Mouse (Mus musculus): Measurements from ENCODE around the gene Taf4. TPM values are rescaled to one million over a fixed set of nuclear protein-coding genes. Genes with fewer than 3 reads are reported as not detected.

Taf4 gene
- polyA plus RNA-seq, 1 experiment from 2014 or later = 3.2 TPM

DNA sequence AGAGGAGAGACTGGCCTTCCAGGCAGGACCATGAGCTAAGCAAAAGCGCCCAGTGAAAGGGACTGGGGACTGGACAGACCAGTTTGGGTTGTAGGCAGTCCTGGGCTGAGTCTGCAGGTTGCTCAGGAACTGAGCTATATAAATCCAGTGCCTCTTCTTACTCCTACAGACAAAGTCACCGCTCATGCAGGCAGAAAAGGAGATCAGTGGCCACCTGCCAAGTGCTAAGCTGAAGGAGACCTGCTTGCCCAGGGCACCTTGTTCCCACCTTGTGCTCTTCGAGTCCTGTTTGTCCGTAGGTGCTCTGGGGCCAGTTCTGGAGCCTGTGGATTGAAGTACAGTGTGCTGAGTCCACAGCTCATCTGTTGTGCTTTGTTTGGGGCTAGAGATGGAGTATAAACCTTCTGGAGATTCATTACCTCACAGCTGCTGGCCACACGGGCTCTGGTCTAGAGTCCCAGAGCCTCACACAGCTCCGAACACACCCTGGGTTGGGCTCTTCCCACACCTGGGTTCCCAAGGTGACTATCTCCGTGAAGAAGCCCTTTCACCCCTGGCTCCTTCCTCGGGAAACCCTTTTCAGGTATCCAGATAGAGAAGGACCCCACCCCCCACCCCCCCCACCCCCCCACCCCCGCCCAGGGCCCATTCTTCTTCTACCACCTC, 30.0 kb upstream of the Taf4 start:
- no peak overlapping the region for H3K4me3 ChIP-seq
- no peak overlapping the region for H3K27ac ChIP-seq (replicated peaks)
- 44% methylated on average over 9 of the region's 9 CpGs for WGBS
- H3K4me1 ChIP-seq = no peaks in the 10 kb centered on the region
- H3K9me3 ChIP-seq = 0 out of 2 replicates have a peak, but pooled peaks cover 5% of the 10 kb centered on the region
- H3K27me3 ChIP-seq (replicated peaks; ENCODE audit: low read depth, poor library complexity, severe bottlenecking) = peaks cover 15% of the 10 kb centered on the region
- H3K36me3 ChIP-seq (replicated peaks) = no peaks in the 10 kb centered on the region
- peak; percentile 8 for DNase-seq (ENCODE audit: low spot score)

- peak; percentile 3 for DNase-seq (ENCODE audit: low spot score)
- 63% methylated on average over 5 of the region's 5 CpGs for WGBS
- no peaks in the 10 kb centered on the region for H3K36me3 ChIP-seq (replicated peaks)
- no peak overlapping the region for H3K27ac ChIP-seq (replicated peaks)
- H3K4me1 ChIP-seq = no peaks in the 10 kb centered on the region
- 0 out of 2 replicates have a peak, but pooled peaks cover 5% of the 10 kb centered on the region for H3K9me3 ChIP-seq
- no peak overlapping the region for H3K4me3 ChIP-seq
- H3K27me3 ChIP-seq (replicated peaks; ENCODE audit: low read depth, poor library complexity, severe bottlenecking) = peaks cover 15% of the 10 kb centered on the region
Measured at GRCm38 (mm10) chr2:180005656-180006351, 29.4 kb upstream of the Taf4 start.

- no peak overlapping the region for H3K4me3 ChIP-seq
- H3K4me1 ChIP-seq = no peaks in the 10 kb centered on the region
- peaks cover 7% of the 10 kb centered on the region; the same call in 1 of the 2 replicates for H3K27me3 ChIP-seq (replicated peaks; ENCODE audit: low read depth, poor library complexity, severe bottlenecking)
- H3K27ac ChIP-seq (replicated peaks) = no peak overlapping the region
- no peaks in the 10 kb centered on the region for H3K36me3 ChIP-seq (replicated peaks)
- 91% methylated on average over 9 of the region's 9 CpGs for WGBS
- H3K9me3 ChIP-seq = no peaks in the 10 kb centered on the region
- DNase-seq (ENCODE audit: low spot score) = peak; percentile 3
Measured at GRCm38 (mm10) chr2:180001635-180002034, 25.2 kb upstream of the Taf4 start.

DNA sequence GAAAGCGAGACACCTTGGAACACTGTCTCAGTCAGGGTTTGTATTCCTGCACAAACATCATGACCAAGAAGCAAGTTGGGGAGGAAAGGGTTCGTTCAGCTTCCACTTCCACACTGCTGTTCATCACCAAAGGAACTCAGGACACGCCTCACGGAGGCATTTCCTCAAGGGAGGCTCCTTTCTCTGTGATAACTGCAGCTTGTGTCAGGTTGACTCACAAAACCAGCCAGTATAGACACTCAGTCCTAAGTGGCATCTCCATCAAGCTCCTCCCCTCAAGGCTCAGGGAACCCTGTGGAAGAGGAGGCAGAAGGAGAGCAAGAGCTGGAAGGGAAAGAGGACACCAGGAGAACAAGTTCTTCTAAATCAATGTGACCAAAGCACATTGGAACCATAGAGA, 22.0 kb upstream of the Taf4 start:
- H3K27me3 ChIP-seq (replicated peaks; ENCODE audit: low read depth, poor library complexity, severe bottlenecking) = no peaks in the 10 kb centered on the region
- no peaks in the 10 kb centered on the region for H3K36me3 ChIP-seq (replicated peaks)
- WGBS = 78% methylated on average over 4 of the region's 4 CpGs
- DNase-seq (ENCODE audit: low spot score) = peak; percentile 3
- no peak overlapping the region for H3K27ac ChIP-seq (replicated peaks)
- no peaks in the 10 kb centered on the region for H3K9me3 ChIP-seq
- H3K4me3 ChIP-seq = no peak overlapping the region
- H3K4me1 ChIP-seq = no peaks in the 10 kb centered on the region

DNA sequence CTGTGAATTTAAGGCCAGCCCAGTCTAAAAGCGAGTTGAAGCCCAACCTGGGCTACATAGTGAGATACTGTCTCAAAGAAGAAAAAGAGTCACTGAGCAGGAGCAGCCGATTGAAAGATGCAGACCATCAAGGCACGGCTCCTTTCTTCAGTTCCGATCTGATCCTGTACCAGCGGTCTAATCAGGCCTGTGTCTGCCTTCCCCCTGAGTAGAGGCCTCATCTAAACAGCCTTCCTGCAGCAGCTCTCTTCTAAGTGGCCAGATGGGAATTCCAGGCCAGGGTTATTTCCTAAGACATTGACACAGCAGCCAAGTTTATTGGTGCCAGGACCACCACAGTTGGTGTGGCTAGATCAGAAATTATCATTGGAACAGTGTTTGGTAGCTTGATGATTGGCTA, 16.6 kb upstream of the Taf4 start:
- H3K4me1 ChIP-seq = no peaks in the 10 kb centered on the region
- no peaks in the 10 kb centered on the region for H3K36me3 ChIP-seq (replicated peaks)
- peak; percentile 5 for DNase-seq (ENCODE audit: low spot score)
- no peaks in the 10 kb centered on the region for H3K27me3 ChIP-seq (replicated peaks; ENCODE audit: low read depth, poor library complexity, severe bottlenecking)
- H3K27ac ChIP-seq (replicated peaks) = no peak overlapping the region
- no peaks in the 10 kb centered on the region for H3K9me3 ChIP-seq
- WGBS = 84% methylated on average over 5 of the region's 5 CpGs
- no peak overlapping the region for H3K4me3 ChIP-seq

DNA sequence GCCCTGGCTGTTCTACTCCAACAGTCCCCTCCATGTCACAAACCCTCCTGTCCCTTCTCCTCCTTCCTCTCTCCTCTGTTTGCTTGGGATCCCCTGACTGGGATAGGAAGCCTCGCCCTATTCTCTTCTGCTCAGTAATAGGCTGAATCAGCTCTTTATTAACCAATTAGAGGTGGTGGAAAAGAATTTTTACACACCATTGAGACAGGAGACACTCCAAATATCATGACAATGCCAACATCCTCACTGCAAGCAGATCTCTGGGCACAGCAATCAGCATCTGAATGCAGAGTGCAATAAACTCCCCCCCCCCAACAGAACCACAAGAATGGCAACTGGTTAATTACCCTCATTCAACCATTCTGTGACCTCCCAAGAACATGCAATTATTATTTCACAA, 12.7 kb upstream of the Taf4 start:
- Histone ChIP-seq H3K4me3 (no peak overlapping the region), H3K36me3 (replicated peaks) (no peaks in the 10 kb centered on the region), H3K27me3 (replicated peaks; ENCODE audit: low read depth, poor library complexity, severe bottlenecking) (no peaks in the 10 kb centered on the region), H3K4me1 (peaks cover 5% of the 10 kb centered on the region), H3K9me3 (no peaks in the 10 kb centered on the region), H3K27ac (replicated peaks) (no peak overlapping the region)
- WGBS = 65% methylated on average over 1 of the region's 1 CpGs
- DNase-seq (ENCODE audit: low spot score) = peak; percentile 4

- 76% methylated on average over 10 of the region's 10 CpGs for WGBS
- no peaks in the 10 kb centered on the region for H3K9me3 ChIP-seq
- H3K4me3 ChIP-seq = no peak overlapping the region
- DNase-seq (ENCODE audit: low spot score) = no peak
- H3K27me3 ChIP-seq (replicated peaks; ENCODE audit: low read depth, poor library complexity, severe bottlenecking) = no peaks in the 10 kb centered on the region
- H3K27ac ChIP-seq (replicated peaks) = no peak overlapping the region
- peaks cover 5% of the 10 kb centered on the region for H3K4me1 ChIP-seq
- H3K36me3 ChIP-seq (replicated peaks) = no peaks in the 10 kb centered on the region
Measured at GRCm38 (mm10) chr2:179986437-179987022, 10.1 kb upstream of the Taf4 start.

GRCm38 (mm10) chr2:179985695-179986094, 9.2 kb upstream of the Taf4 start:
- no peaks in the 10 kb centered on the region for H3K36me3 ChIP-seq (replicated peaks)
- DNase-seq (ENCODE audit: low spot score) = no peak
- no peak overlapping the region for H3K4me3 ChIP-seq
- H3K4me1 ChIP-seq = peaks cover 9% of the 10 kb centered on the region
- H3K27me3 ChIP-seq (replicated peaks; ENCODE audit: low read depth, poor library complexity, severe bottlenecking) = no peaks in the 10 kb centered on the region
- WGBS = 82% methylated on average over 1 of the region's 1 CpGs
- H3K27ac ChIP-seq (replicated peaks) = no peak overlapping the region
- no peaks in the 10 kb centered on the region for H3K9me3 ChIP-seq

GRCm38 (mm10) chr2:179984830-179985229, 8.4 kb upstream of the Taf4 start:
- Histone ChIP-seq H3K27me3 (replicated peaks; ENCODE audit: low read depth, poor library complexity, severe bottlenecking) (no peaks in the 10 kb centered on the region), H3K27ac (replicated peaks) (no peak overlapping the region), H3K36me3 (replicated peaks) (no peaks in the 10 kb centered on the region), H3K9me3 (no peaks in the 10 kb centered on the region), H3K4me3 (no peak overlapping the region), H3K4me1 (peaks cover 14% of the 10 kb centered on the region)
- peak; percentile 9 for DNase-seq (ENCODE audit: low spot score)
- WGBS = 44% methylated on average over 7 of the region's 7 CpGs

- Histone ChIP-seq H3K36me3 (replicated peaks) (no peaks in the 10 kb centered on the region; the same call in 1 of the 2 replicates), H3K9me3 (no peaks in the 10 kb centered on the region), H3K27ac (replicated peaks) (no peak overlapping the region), H3K4me3 (no peak overlapping the region), H3K4me1 (peaks cover 22% of the 10 kb centered on the region), H3K27me3 (replicated peaks; ENCODE audit: low read depth, poor library complexity, severe bottlenecking) (no peaks in the 10 kb centered on the region)
- peak; percentile 7 for DNase-seq (ENCODE audit: low spot score)
- WGBS = 80% methylated on average over 3 of the region's 3 CpGs
Measured at GRCm38 (mm10) chr2:179982715-179983114, 6.3 kb upstream of the Taf4 start.

DNA sequence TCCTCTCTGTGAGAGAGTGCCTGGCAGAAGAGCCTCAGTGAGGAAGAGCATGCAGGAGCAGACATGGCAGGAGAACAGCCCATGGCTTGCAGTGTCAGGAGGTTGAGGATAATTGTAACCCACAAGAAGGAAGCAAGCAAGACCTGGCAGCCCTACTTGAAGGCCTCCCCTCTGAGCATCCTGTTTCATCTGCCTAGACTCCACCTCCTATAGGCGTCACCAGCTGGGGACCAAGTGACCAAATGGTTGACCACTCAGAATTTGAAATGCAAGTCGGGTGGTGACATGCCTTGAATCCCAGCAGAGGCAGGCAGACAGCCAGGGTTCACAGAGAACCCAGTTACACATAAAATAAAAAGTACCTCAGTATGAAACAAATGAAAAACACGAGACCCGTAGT, 4.2 kb upstream of the Taf4 start:
- Histone ChIP-seq H3K27ac (replicated peaks) (no peak overlapping the region), H3K36me3 (replicated peaks) (no peaks in the 10 kb centered on the region; the same call in 1 of the 2 replicates), H3K4me3 (no peak overlapping the region), H3K9me3 (no peaks in the 10 kb centered on the region), H3K27me3 (replicated peaks; ENCODE audit: low read depth, poor library complexity, severe bottlenecking) (no peaks in the 10 kb centered on the region), H3K4me1 (peaks cover 26% of the 10 kb centered on the region)
- WGBS = 62% methylated on average over 4 of the region's 4 CpGs
- peak; percentile 8 for DNase-seq (ENCODE audit: low spot score)

DNA sequence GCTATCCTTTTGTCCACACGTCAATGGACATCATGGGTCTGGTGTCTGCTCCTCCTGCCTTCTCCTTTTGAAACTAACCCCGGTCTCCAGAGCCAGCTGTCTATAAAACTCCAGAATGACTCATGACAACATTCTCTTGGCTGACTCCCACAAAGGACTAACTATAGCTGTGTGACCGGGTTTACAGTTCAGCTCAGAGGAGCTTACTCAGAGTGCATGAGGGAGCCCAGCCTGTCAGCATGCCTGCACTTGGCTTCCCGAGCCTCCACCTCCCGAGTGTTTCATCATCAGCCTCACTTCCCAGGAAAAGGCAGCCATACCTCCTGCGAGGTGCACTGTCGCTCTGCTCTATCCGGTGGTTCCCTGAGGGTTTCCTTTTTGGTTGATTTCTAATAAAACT, 3.4 kb upstream of the Taf4 start:
- Histone ChIP-seq H3K4me3 (no peak overlapping the region), H3K27me3 (replicated peaks; ENCODE audit: low read depth, poor library complexity, severe bottlenecking) (no peaks in the 10 kb centered on the region)
- DNase-seq (ENCODE audit: low spot score) = peak; percentile 7

GRCm38 (mm10) chr2:179978250-179978649, 1.8 kb upstream of the Taf4 start:
- no peaks in the 10 kb centered on the region; the same call in 1 of the 2 replicates for H3K36me3 ChIP-seq (replicated peaks)
- DNase-seq (ENCODE audit: low spot score) = peak; percentile 7
- H3K27ac ChIP-seq (replicated peaks) = no peak overlapping the region
- no peaks in the 10 kb centered on the region for H3K27me3 ChIP-seq (replicated peaks; ENCODE audit: low read depth, poor library complexity, severe bottlenecking)
- H3K4me1 ChIP-seq = peaks cover 41% of the 10 kb centered on the region
- no peaks in the 10 kb centered on the region for H3K9me3 ChIP-seq
- H3K4me3 ChIP-seq = peak overlapping the region; percentile 85; the same call in 1 of the 2 replicates
- WGBS = 77% methylated on average over 3 of the region's 3 CpGs

More for the DNA sequence above, 3.4 kb upstream of the Taf4 start:
- Histone ChIP-seq H3K4me1 (peaks cover 27% of the 10 kb centered on the region), H3K9me3 (no peaks in the 10 kb centered on the region), H3K36me3 (replicated peaks) (no peaks in the 10 kb centered on the region; the same call in 1 of the 2 replicates), H3K27ac (replicated peaks) (no peak overlapping the region)
- whole genome bisulfite sequencing = 74% methylated on average over 8 of the region's 8 CpGs
